Mouse (Mus musculus): ENCODE data around the gene Acsf3. TPM values are rescaled to one million over a fixed set of nuclear protein-coding genes. Genes with fewer than 3 reads are reported as not detected.

Gene Acsf3
- total RNA-seq, 2 experiments from 2014 or later, result 18.2 to 21.9 TPM

GRCm38 (mm10) chr8:122760116-122760515, 15.2 kb upstream of the Acsf3 start:
- DNase-seq (ENCODE audit: low spot score in 2 of 2), result no peak

- no peak for DNase-seq (ENCODE audit: low spot score in 2 of 2)
Measured at GRCm38 (mm10) chr8:122761109-122761508, 14.2 kb upstream of the Acsf3 start.

GRCm38 (mm10) chr8:122762731-122763266, 12.5 kb upstream of the Acsf3 start:
- DNase-seq (ENCODE audit: low spot score in 2 of 2), result no peak

GRCm38 (mm10) chr8:122763267-122763738, 12.0 kb upstream of the Acsf3 start:
- no peak for DNase-seq (ENCODE audit: low spot score in 2 of 2)

- no peak for DNase-seq (ENCODE audit: low spot score in 2 of 2)
Measured at GRCm38 (mm10) chr8:122764790-122765474, 10.4 kb upstream of the Acsf3 start.

GRCm38 (mm10) chr8:122766189-122766588, 9.1 kb upstream of the Acsf3 start:
- no peak for DNase-seq (ENCODE audit: low spot score in 2 of 2)

- no peak for DNase-seq (ENCODE audit: low spot score in 2 of 2)
Measured at GRCm38 (mm10) chr8:122766647-122767200, 8.6 kb upstream of the Acsf3 start.

- DNase-seq (ENCODE audit: low spot score in 2 of 2), result no peak
Measured at GRCm38 (mm10) chr8:122767229-122767628, 8.1 kb upstream of the Acsf3 start.

- DNase-seq (ENCODE audit: low spot score in 2 of 2), result peak; percentile 55 to 75
Measured at GRCm38 (mm10) chr8:122769251-122770058, 5.8 kb upstream of the Acsf3 start.

GRCm38 (mm10) chr8:122772431-122773060, 2.7 kb upstream of the Acsf3 start:
- DNase-seq (ENCODE audit: low spot score in 2 of 2), result no peak

GRCm38 (mm10) chr8:122777701-122778100, 2.4 kb downstream of the Acsf3 start:
- no peak for DNase-seq (ENCODE audit: low spot score in 2 of 2)

GRCm38 (mm10) chr8:122778703-122779239, 3.5 kb downstream of the Acsf3 start:
- DNase-seq (ENCODE audit: low spot score in 2 of 2), result no peak

- DNase-seq (ENCODE audit: low spot score in 2 of 2), result no peak
Measured at GRCm38 (mm10) chr8:122779255-122779654, 4.0 kb downstream of the Acsf3 start.

- DNase-seq (ENCODE audit: low spot score in 2 of 2), result no peak
Measured at GRCm38 (mm10) chr8:122784756-122785155, 9.5 kb downstream of the Acsf3 start.

GRCm38 (mm10) chr8:122789796-122790195, 14.5 kb downstream of the Acsf3 start:
- DNase-seq (ENCODE audit: low spot score in 2 of 2), result no peak

- no peak for DNase-seq (ENCODE audit: low spot score in 2 of 2)
Measured at GRCm38 (mm10) chr8:122793375-122794174, 18.3 kb downstream of the Acsf3 start.

- no peak for DNase-seq (ENCODE audit: low spot score in 2 of 2)
Measured at GRCm38 (mm10) chr8:122794175-122794454, 18.8 kb downstream of the Acsf3 start.

- DNase-seq (ENCODE audit: low spot score in 2 of 2), result no peak
Measured at GRCm38 (mm10) chr8:122803906-122804761, 28.8 kb downstream of the Acsf3 start.

- DNase-seq (ENCODE audit: low spot score in 2 of 2), result peak; percentile 34 to 40
Measured at GRCm38 (mm10) chr8:122805349-122805748, 30.1 kb downstream of the Acsf3 start.

All from left cerebral cortex, adult 18-20 months (tissue).